Mouse (Mus musculus) adrenal gland (tissue): ENCODE measurements at regions not wholly inside any gene's neighbourhood (a gene's known extent, or its start where the extent isn't known, plus 50 kb on each side); places are given as distances from the start of the nearest gene placed in this dataset.
"Not testable (repeated sequence)": the region's sequence is repeated elsewhere in the genome, so short reads cannot be mapped to it uniquely, and the experiment has no call there.

ENCODE experiments used
- intact Hi-C: fragments of 180-260 bp; cut with DNase I; formaldehyde crosslinking; loops from one replicate; pipeline ENCODE4 v1.15.1; 2025

DNA sequence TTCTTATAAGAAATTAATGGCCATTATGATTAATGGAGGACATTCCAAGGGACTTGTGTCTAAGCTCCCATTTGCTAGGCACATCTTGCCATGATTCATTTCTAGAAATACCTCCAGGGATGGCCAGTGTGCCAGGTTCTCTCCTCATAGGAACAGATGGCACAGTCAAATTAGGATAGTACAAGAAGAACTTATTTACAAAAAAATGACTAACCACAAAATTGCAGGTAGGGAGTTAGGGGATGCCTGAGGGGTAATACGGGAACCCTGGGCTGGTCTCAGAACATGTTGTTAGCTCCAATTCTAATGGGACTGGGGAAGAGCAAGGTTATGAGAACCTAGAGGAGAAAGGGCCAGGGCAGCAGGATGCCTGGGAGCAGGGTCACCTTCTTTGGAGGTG lies 760.9 kb upstream of the Kirrel3 start:
- intact Hi-C loops, result no loop called here

DNA sequence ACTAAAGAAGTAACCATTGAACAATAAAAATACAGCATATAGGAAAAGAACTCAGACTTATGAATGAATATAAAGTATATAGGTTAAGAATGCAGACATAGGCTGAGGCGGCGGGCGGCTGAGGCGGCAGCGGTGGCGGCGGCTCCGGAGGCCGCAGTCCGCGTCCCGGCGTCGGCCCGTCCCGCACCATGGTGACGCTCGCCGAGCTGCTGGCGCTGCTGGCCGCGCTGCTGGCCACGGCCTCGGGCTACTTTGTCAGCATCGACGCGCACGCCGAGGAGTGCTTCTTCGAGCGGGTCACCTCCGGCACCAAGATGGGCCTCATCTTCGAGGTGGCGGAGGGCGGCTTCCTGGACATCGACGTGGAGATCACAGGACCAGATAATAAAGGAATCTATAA lies 757.6 kb upstream of the Kirrel3 start:
- intact Hi-C loops, result not testable (repeated sequence)

DNA sequence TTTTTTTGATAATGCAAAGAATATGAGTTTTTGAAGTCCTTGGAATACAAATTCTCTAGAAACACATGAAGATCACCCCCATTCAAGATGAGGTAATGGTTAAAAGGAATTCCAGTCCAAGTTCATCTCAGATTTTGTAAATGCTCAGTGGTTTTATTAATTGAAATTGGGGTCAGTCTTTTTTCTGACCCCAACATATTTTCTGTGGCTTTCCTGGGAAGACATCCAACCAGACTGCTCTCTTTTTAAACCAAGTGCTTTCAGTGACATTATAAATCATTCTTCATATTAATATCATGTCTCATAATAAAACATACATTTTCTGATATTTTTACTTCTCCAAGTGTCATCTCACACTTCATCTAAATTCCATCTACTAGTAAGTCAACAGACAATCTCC lies 725.0 kb upstream of the Kirrel3 start:
- intact Hi-C loops, result no loop called here

DNA sequence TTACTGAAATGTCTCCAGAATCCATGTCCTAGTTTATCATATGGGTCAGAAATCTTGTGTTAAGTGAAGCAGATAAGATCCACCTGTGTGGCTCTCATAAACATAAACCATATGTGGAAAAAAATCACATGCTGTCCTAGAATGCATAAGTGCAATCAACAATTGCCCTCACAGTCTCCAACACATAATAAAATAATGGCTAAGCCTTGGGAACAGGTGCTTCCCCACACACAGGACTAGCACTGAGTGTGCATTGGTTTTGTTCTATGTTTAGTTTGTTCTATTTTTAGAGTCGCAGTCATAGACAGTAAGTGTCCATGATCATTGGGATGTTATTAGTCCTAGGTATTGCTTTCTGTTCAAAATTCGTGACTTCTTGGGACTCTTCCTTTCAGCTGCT lies 719.5 kb upstream of the Kirrel3 start:
- intact Hi-C loops, result no loop called here

DNA sequence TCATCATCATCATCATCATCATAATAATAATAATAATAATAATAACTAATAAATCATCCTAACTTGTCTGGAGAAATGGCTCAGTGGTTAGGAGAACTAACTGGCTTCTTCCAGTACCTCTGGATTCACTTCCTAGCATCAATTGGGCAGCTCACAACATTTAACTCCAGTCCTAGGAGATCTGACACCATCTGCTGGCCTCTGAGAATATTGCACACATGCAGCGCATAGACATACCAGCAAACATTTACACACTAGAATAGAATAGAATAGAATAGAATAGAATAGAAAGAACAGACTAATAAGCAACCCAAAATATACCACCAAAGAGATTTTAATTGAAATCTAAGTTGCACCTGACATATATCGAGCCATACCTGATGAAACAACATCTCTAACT lies 715.9 kb upstream of the Kirrel3 start:
- intact Hi-C loops, result no loop called here

DNA sequence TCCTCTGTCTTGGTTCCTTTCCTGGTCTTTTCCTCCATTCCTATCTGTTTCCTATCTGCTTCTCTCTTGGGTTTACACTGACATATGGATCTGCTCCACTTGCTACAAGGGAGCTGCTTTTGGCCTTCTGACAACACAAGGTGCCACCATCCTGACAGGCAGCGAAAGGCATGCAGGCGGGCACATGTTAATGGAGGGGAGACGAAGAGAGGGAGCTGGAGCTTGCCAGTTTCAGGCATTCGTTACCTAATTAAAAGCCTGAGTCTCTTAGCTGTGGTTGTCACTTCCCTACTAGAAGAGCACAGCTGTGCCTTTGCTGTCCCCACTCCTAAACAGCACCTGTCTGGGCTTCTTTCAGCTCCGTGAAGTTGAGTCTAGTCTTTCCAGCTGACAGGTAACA lies 711.5 kb upstream of the Kirrel3 start:
- intact Hi-C loops, result no loop called here

DNA sequence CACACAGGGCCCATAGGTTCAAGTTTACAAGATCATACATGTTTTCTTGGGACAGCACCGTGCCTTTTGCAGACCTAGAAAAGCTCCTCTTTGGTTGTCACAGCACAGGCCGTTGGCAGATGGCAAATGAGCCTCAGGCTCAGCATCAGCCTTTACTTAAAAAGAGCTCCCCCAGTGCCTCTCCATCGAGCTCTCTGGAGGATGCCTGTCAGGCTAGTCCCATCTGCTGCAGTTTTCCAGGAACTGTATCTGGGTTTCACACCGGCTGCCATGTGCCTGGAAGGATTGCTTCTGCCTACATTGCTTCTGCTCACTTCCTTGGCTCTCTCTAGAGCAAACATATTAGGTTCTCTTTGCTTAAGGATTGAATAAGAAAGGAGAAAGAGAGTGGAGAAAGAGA lies 695.1 kb upstream of the Kirrel3 start:
- intact Hi-C loops, result no loop called here

DNA sequence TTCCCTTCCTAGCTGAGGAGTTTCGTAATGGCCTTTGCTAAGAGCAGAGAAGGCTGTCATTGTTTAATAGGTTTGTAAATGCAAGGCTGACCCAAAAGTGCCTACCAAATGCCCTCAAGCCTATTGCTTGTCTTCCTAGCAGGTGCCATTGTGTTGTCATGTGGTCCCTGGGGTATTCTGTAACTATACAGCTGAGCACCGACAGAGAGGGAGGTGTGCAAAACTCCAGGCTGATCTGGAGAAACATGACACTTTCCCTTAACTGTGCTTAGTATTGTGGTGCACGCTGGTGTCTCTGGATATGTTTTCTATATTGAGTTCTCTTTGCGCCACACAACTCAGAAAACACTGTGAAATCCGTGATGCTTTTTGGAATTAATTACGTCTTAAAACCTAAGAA lies 685.4 kb upstream of the Kirrel3 start:
- intact Hi-C loops, result no loop called here

DNA sequence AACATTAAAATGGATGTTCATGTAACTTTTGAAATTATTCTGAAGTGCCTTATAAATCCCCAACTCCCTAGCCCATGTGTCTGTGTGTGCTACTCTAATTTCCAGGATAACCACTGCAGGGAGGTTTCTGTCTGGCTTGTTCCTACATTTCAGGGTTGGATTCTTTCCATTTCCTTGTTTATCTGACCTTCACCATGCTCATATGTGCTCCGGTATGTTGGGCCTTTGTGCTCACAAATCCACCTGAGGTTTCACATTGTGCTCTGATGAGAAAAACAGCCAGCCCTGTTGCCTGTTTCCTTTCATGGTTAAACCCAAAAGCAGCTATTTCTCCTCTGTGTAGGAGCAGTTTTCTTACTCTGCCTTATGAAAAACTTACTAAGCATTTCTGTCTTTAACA lies 684.9 kb upstream of the Kirrel3 start:
- intact Hi-C loops, result no loop called here

DNA sequence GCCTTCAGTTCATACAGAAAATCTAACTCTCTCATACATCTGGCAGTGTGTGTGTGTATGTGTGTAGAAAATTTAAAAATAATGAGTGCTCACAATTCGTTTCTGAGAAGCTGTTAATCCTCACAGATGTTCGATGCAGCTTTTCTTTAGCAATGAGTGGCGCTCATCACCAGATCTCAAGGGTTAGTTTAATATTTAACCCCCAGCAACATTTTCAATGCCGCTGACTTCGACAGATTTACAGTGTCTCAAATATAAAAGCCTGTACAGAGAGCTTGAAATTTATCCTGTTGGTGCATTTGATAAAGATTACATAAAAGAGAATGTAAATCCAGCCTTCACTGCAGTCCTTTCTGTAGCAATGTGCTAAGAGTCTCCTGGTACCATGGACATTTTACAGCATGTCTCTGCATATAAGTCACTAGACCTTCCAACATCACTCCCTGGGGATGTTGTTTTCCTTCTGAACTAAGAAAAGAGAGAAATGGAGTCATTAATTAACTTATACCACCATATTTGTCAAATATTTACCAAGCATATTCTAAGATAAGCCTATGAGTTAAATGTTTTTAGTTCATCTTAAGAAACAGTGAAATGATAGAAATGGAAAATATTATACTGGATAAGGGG lies 670.8 kb upstream of the Kirrel3 start:
- intact Hi-C loops, result no loop called here

DNA sequence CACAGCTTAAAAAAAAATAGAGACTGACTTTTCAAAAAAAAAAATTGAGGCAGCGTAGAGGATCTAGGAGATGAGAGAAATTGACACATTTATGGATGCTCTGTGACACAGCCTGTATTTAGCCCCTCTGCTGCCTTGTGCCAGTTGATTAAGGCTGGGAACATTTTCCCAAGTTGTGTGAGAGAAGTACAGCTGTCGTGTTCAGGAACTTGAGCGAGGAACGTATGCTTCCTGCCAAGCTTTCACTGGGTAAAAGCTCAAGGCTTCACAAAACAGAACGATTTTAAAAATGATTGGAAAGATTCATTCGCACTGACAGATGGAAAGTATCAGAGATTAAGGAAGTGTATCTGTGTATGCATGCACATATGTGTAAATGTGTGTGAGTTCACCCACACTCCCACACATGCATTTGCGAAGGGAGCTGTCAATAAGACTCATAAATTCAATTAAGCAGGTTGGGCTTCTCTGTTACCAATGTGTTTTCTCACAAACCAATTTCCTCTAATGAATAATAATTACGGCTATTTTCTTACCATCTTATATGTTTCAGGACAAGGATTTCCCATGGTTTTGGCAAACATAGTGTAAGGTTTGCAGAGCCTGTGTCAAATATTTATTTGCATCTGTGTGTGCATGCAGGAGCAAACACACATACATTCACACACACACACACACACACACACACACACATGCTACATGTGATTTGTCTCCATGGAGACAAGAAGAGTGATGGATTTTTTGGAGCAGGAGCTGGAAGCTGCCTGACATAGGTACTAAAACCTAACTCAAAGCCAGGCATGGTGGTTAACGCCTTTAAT lies 662.9 kb upstream of the Kirrel3 start:
- intact Hi-C loops, result no loop called here

DNA sequence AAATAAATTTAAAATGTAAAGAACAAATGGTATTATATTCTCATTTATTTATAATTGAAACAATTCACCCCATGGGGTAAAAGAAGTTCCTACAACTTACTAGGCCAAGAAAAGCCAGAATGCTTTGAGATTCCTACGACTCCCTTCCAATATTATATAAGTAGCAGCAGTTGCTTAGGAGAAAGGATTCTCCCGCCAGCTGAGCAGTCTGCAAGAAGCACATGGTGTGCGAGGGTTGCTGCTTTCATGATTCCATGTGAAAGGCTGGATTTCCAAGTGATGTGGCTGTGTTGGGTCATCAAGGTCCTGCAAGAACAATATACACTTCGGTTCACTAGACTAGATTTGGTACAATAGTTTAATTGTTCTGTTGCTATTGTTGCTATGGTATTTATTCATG lies 659.6 kb upstream of the Kirrel3 start:
- intact Hi-C loops, result no loop called here

DNA sequence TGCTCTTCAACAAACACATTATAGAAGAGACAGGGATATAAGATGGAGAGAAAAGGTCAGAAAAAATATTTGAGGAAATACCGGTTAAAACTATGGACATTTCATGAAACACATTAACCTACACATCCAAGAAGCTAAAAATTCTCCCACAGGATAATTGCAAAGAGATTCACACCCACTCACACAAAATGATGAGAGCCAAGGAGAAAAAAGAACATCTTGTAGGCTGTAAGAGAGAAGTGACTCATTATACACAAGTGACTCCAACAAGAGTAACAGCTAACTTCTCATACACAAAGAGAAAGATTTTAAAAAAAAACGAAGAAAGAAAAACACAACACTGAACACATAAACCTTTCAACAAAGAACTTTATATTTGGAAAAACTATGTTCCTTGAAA lies 658.3 kb upstream of the Kirrel3 start:
- intact Hi-C loops, result no loop called here

DNA sequence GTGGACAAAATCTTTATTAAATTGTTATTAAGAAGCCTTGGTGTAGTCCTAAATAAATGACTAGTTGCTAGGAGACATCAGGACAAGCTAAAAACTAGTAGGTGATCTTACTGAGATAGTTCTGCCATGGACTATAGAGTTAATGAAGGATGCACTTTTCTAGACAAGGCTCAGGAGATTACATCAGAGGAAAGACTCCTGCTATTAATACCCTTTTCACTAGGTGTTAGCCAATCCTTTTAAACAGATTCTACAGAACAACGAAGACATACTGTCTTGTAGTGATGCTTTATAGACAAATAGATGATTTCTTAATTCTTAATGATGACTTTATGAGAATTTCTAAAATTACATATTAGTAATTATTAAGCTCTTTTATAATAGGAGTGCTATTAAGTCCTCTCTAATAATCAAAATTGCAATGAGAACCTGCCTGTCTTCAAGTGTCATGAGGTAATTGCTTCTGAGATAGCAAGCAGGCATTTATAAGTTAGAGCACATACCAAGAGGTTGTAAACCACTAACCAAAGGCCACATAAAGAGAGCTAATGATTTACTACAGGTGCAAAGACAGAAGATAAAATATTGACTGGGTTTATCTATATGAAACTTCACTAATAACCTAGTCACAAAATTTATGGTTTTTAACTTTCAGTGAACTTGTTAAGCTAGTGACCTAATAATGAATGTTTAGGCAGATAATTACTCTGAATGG lies 647.9 kb upstream of the Kirrel3 start:
- intact Hi-C loops, result no loop called here

DNA sequence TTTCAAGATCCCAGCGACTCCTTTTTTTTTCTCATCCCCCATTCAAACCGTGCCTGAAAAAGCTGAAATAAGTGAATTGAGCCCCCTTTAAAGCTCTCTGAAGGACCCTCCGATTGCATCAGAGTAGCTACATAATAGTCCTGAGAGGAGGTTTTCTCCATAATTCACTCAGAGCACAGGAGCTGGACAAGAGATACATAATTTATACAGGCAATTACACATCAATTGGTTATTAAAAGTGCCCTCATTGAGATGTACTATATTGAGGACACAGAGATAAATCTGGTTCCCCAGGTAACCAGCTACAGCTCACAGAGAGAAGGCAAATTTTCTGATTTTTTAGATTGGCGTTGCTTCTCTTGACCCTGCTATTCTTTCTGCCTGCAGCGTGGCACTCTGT lies 636.1 kb upstream of the Kirrel3 start:
- intact Hi-C loops, result no loop called here

DNA sequence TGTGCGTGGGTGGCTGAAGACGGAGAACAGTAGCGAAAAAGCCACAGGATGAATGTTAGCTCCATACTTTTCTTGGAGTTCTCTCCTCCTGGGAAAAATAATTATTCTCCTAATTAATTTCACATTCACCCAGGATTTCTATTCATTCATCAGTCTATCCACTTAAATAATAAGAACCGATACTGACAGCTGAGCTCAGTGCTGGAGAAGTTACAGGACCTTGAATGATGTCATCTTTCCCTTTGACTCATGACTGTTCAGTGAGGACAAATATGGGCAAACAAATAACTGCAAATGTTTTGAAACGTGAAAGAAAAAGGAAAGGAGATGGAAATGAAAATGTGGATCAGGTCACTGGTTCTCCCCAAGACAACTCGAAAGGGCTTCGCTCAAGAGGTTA lies 635.7 kb upstream of the Kirrel3 start:
- intact Hi-C loops, result no loop called here

DNA sequence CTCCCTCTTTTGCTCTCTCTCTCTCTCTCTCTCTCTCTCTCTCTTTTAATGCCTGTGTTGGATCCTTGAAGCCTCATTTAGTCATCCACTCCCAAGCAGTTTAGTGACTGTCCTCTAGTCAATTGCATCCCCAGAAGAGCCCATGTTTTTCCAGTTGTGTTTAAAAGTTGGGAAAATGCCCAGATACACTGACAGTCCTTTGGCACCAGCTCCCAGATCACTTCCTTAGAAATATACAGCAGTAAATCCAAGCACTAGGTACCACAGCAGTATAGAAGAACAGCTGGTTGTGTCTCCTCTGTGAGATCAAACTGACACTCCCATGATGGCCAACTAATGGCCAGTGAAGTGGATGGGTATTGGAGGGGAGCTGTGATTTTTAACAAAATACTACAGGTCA lies 634.7 kb upstream of the Kirrel3 start:
- intact Hi-C loops, result no loop called here

DNA sequence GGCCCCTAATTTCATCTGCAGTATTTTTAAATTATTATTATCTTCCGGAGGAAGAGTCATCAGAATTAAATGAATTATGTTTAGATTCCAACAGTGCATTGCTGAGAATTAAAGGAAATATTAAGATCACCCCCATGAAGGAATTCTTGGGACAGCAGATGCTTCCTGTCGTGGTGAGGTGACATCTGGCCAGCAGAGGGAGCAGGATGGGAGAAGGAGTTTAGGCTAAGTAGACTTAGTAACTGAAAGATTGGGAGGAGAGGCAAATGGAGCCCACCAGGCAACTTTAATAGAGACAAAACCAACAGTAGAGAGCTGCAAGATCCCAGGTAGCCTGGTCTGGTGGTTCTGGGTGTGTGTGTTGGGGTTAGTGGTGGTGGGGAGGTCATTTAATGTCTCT lies 629.5 kb upstream of the Kirrel3 start:
- intact Hi-C loops, result no loop called here

DNA sequence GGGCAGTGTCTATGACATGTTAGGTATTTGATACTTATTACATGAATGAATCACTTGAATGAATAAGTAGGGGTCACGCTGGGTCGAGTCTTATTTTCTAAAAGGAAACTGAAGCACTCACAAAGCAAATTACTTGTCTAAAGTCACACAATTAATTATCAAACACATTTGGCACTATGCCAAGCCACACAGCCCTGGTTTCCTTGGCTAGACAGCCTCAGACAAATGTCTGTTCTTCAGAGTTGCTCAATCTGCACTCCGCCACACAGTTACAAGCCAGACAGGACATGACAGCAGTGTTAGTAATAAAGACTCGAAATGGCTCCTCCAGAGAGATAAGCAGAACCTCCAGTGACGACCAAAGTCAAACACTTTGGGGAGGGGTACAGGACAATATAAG lies 627.2 kb upstream of the Kirrel3 start:
- intact Hi-C loops, result no loop called here

DNA sequence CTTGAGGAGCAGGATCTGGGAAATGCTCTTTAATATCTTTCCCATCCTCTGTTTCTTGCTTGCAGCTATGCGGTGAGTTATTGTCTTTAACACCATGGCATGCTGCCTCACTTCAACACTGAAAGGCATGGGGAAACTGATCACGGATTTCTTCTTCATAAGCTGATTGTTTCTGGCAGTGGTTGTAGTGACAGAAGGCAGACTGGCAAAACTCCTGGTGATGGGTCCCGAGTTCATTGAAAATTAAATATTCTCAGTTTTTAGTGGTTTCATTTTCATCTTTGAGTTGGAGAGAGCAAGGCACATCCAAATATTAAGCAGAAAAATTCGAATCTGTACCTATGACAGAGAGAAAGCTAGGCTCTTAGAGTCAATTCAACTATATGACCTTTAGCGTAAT lies 617.0 kb upstream of the Kirrel3 start:
- intact Hi-C loops, result no loop called here

DNA sequence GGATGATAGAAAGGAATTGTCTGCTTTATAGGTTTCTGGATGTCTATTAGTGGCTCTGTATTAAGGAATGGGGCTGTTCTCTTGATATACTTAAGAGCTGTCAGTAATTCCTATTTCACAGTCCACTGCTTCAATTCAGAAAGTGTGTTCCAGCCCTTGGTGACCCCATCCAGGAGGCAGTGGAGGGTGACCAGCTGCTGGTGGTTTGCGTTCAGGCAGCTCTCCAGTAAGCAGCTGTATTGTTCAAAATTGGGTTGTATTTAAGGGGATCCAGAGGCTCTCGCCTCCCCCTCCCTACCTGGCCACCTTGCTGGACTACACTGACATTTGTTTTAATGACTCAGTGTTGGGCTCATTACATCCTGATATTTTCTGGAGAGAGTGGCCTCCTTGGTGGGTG lies 598.4 kb upstream of the Kirrel3 start:
- intact Hi-C loops, result no loop called here

DNA sequence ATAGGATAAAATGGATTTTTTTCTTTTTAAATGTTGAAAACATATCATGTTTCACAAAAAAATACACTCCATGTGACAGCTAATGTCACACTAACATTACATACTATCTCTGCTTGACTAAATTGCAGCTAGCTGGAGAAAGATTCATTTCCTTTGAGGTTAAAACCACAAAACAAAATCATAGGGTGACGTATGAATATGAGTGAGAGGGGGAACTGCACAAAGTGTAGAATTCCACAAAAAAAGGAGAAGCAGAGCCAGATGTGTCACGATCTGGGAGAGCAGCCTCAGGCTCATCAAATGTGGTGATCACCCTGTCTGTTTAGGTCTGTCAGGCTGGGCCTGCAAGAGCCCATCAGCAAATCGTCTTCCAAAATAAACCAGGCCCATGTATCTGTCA lies 593.7 kb upstream of the Kirrel3 start:
- intact Hi-C loops, result no loop called here
